Mouse (Mus musculus) heart, embryonic 11.5 days (tissue): ENCODE measurements around the gene Otx1. TPM values are rescaled to one million over a fixed set of nuclear protein-coding genes. Genes with fewer than 3 reads are reported as not detected.

ENCODE experiments used
- ATAC-seq: fragments of 200-750 bp; cut with Nextera tagmentation; replicated peaks from 2 replicates; pipeline ENCODE4 v1.8.0; 2017; ENCODE audit warnings: moderate library complexity; ENCODE audit not compliant: insufficient number of reproducible peaks, low FRiP score, low TSS enrichment
- H3K27ac ChIP-seq: fragments of 300-500 bp; sonication (generic); 2 replicates; pipeline ENCODE4 v1.5.1; 2014; ENCODE audit warnings: mild to moderate bottlenecking, low read depth, low read length
- H3K27me3 ChIP-seq: fragments of 300-500 bp; sonication (generic); 2 replicates; pipeline ENCODE4 v1.6.1; 2014; ENCODE audit warnings: mild to moderate bottlenecking, low read length, mixed read lengths; ENCODE audit not compliant: control insufficient read depth, insufficient read depth
- H3K36me3 ChIP-seq: fragments of 300-500 bp; sonication (generic); 2 replicates; pipeline ENCODE4 v1.6.1; 2014; ENCODE audit warnings: mild to moderate bottlenecking, low read length, moderate library complexity, mixed read lengths; ENCODE audit not compliant: control insufficient read depth, insufficient read depth
- H3K4me1 ChIP-seq: fragments of 300-500 bp; sonication (generic); 2 replicates; pipeline ENCODE4 v1.6.1; 2014; ENCODE audit warnings: low read length; ENCODE audit not compliant: control insufficient read depth, insufficient read depth
- H3K4me2 ChIP-seq: fragments of 300-500 bp; sonication (generic); 2 replicates; pipeline ENCODE4 v1.6.1; 2014; ENCODE audit warnings: mild to moderate bottlenecking, moderate library complexity
- H3K4me3 ChIP-seq: fragments of 300-500 bp; sonication (generic); 2 replicates; pipeline ENCODE4 v1.5.1; 2014; ENCODE audit warnings: low read depth, low read length
- H3K9ac ChIP-seq: fragments of 300-500 bp; sonication (generic); 2 replicates; pipeline ENCODE4 v1.6.1; 2014; ENCODE audit warnings: mild to moderate bottlenecking, low read depth, low read length, moderate library complexity
- H3K9me3 ChIP-seq: fragments of 300-500 bp; sonication (generic); replicated peaks from 2 replicates; pipeline ENCODE4 v1.6.1; 2016; ENCODE audit warnings: low read length; ENCODE audit not compliant: control insufficient read depth
- WGBS: fragments of 180-500 bp; shearing (Covaris S2); extraction: QIAGEN DNeasy Blood & Tissue Kit; methylation state at CpG from one replicate; pipeline ENCODE4 v1.1.7; 2014; ENCODE audit not compliant: insufficient replicate concordance; 5-methylcytosine and 5-hydroxymethylcytosine counted together
- polyA plus RNA-seq: library from polyadenylated mRNA; unstranded; fragments of >200 nt; fragmentation: Nextera tagmentation; extraction: Ambion mirVana; gene quantifications from 2 replicates; pipeline ENCODE4 v1.2.1, GENCODE M21; 2014

Gene Otx1
- polyA plus RNA-seq = 0.17 and 0.40 TPM in 2 replicates

- Histone ChIP-seq H3K9ac (peak within 1 kb of the TSS; percentile 67), H3K4me1 (peaks cover 22% of the 10 kb centered on the region), H3K4me2 (peak within 1 kb of the TSS; percentile 96), H3K27ac (no peak within 1 kb of the TSS), H3K4me3 (peak within 1 kb of the TSS; percentile 68), H3K9me3 (no peaks in the 10 kb centered on the region), H3K36me3 (no peaks in the 10 kb centered on the region), H3K27me3 (peaks cover 81% of the 10 kb centered on the region)
- no peak for ATAC-seq
- WGBS = under 1% methylated on average over 34 of the region's 34 CpGs
Observed at GRCm38 (mm10) chr11:22002783-22003340, at the start of gene Otx1. Gene Otx1 (minus strand): TSS chr11:22002897.

- Histone ChIP-seq H3K36me3 (no peaks in the 10 kb centered on the region), H3K9me3 (no peaks in the 10 kb centered on the region), H3K9ac (no peak overlapping the region), H3K4me1 (no peaks in the 10 kb centered on the region), H3K4me2 (no peak overlapping the region), H3K27ac (no peak overlapping the region), H3K4me3 (no peak overlapping the region), H3K27me3 (no peaks in the 10 kb centered on the region)
- 80% methylated on average over 7 of the region's 7 CpGs for WGBS
- no peak for ATAC-seq
Observed at GRCm38 (mm10) chr11:22050864-22051263, 48.2 kb upstream of the Otx1 start.

GRCm38 (mm10) chr11:22039854-22040426 is 37.2 kb upstream of the Otx1 start:
- Histone ChIP-seq H3K36me3 (no peaks in the 10 kb centered on the region), H3K27ac (no peak overlapping the region), H3K4me1 (no peaks in the 10 kb centered on the region; the same call in 1 of the 2 replicates), H3K27me3 (no peaks in the 10 kb centered on the region), H3K4me3 (no peak overlapping the region), H3K9me3 (no peaks in the 10 kb centered on the region), H3K9ac (no peak overlapping the region), H3K4me2 (no peak overlapping the region)
- WGBS = 82% methylated on average over 6 of the region's 6 CpGs
- no peak for ATAC-seq

GRCm38 (mm10) chr11:22034564-22035105 is 31.9 kb upstream of the Otx1 start:
- Histone ChIP-seq H3K36me3 (no peaks in the 10 kb centered on the region), H3K4me2 (no peak overlapping the region), H3K9ac (no peak overlapping the region), H3K4me1 (no peaks in the 10 kb centered on the region), H3K27ac (no peak overlapping the region), H3K9me3 (no peaks in the 10 kb centered on the region), H3K4me3 (no peak overlapping the region), H3K27me3 (no peaks in the 10 kb centered on the region)
- no peak for ATAC-seq
- WGBS = 46% methylated on average over 7 of the region's 7 CpGs

GRCm38 (mm10) chr11:22033582-22033981 is 30.9 kb upstream of the Otx1 start:
- 78% methylated on average over 3 of the region's 3 CpGs for WGBS
- no peaks in the 10 kb centered on the region for H3K27me3 ChIP-seq
- no peak overlapping the region for H3K27ac ChIP-seq
- H3K4me2 ChIP-seq = no peak overlapping the region
- no peak for ATAC-seq
- H3K4me3 ChIP-seq = no peak overlapping the region
- H3K4me1 ChIP-seq = no peaks in the 10 kb centered on the region
- H3K9me3 ChIP-seq = no peaks in the 10 kb centered on the region
- no peak overlapping the region for H3K9ac ChIP-seq
- H3K36me3 ChIP-seq = no peaks in the 10 kb centered on the region

GRCm38 (mm10) chr11:22020602-22021001 is 17.9 kb upstream of the Otx1 start:
- H3K36me3 ChIP-seq = 0 out of 2 replicates have a peak, but pooled peaks cover 3% of the 10 kb centered on the region
- no peak overlapping the region for H3K27ac ChIP-seq
- no peak for ATAC-seq
- H3K4me1 ChIP-seq = no peaks in the 10 kb centered on the region
- no peaks in the 10 kb centered on the region for H3K9me3 ChIP-seq
- 76% methylated on average over 2 of the region's 2 CpGs for WGBS
- H3K4me3 ChIP-seq = no peak overlapping the region
- H3K27me3 ChIP-seq = no peaks in the 10 kb centered on the region
- no peak overlapping the region for H3K4me2 ChIP-seq
- H3K9ac ChIP-seq = no peak overlapping the region

GRCm38 (mm10) chr11:22017444-22017843 is 14.7 kb upstream of the Otx1 start:
- no peak overlapping the region for H3K9ac ChIP-seq
- 0 out of 2 replicates have a peak, but pooled peaks cover 3% of the 10 kb centered on the region for H3K36me3 ChIP-seq
- no peaks in the 10 kb centered on the region for H3K4me1 ChIP-seq
- WGBS = 77% methylated on average over 8 of the region's 8 CpGs
- H3K4me2 ChIP-seq = no peak overlapping the region
- H3K4me3 ChIP-seq = no peak overlapping the region
- no peaks in the 10 kb centered on the region for H3K9me3 ChIP-seq
- no peak for ATAC-seq
- H3K27me3 ChIP-seq = no peaks in the 10 kb centered on the region
- no peak overlapping the region for H3K27ac ChIP-seq

GRCm38 (mm10) chr11:22016341-22016740 is 13.6 kb upstream of the Otx1 start:
- Histone ChIP-seq H3K9ac (no peak overlapping the region), H3K4me1 (no peaks in the 10 kb centered on the region), H3K27ac (no peak overlapping the region), H3K36me3 (0 out of 2 replicates have a peak, but pooled peaks cover 2% of the 10 kb centered on the region), H3K9me3 (no peaks in the 10 kb centered on the region), H3K27me3 (no peaks in the 10 kb centered on the region), H3K4me2 (no peak overlapping the region), H3K4me3 (no peak overlapping the region)
- 84% methylated on average over 3 of the region's 3 CpGs for WGBS
- ATAC-seq = no peak
